Mouse (Mus musculus) megakaryocyte progenitor cell, adult 5-6 weeks (primary cell): ENCODE data around the gene Ldhc. TPM values are rescaled to one million over a fixed set of nuclear protein-coding genes. Genes with fewer than 3 reads are reported as not detected.

Source experiments
- ATAC-seq: replicated peaks from 2 replicates; pipeline ENCODE4 v1.8.0; 2016; ENCODE audit warnings: mild to moderate bottlenecking, moderate TSS enrichment, inconsistent platforms; ENCODE audit not compliant: poor library complexity
- total RNA-seq, 2 experiments: library from RNA; stranded (forward) in 1 of 2; stranded (reverse) in 1 of 2; fragments of 157-497, 149-512 nt in 1 of 2; fragments of 200-1000 nt in 1 of 2; gene quantifications; 2 replicates each; pipeline versions ENCODE4 v1.2.3 to v1.2.4; 2015 to 2017

The Ldhc gene
- total RNA-seq, 2 experiments from 2014 or later, result 0.44 TPM; not detected in 1

- ATAC-seq, result peak; percentile 87
Measured at GRCm38 (mm10) chr7:46895511-46895910, 34.5 kb downstream of the Ldhc start.

DNA sequence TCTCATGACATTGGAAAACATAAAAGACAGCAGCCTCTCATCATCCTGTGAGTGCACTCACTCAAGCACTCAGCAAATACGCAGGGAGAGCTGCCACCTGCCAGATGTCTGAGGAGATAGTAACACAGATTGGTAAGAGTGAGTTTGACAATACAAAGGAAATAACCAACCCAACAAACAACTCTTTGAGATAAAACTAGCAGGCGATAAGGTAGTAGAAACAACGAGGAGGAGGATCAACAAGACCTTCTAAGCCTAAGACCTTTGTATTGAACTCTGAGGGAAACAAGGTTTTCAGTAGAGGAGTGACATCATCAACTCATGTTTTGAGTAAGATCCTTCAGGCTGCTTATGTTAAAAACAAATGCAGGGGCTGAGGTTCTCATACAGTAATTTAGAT lies 38.3 kb downstream of the Ldhc start:
- no peak for ATAC-seq

GRCm38 (mm10) chr7:46911250-46911649 lies 50.2 kb downstream of the Ldhc start:
- peak; percentile 26; the same call in 1 of the 2 replicates for ATAC-seq

GRCm38 (mm10) chr7:46916376-46916775 lies 55.4 kb downstream of the Ldhc start:
- no peak for ATAC-seq

DNA sequence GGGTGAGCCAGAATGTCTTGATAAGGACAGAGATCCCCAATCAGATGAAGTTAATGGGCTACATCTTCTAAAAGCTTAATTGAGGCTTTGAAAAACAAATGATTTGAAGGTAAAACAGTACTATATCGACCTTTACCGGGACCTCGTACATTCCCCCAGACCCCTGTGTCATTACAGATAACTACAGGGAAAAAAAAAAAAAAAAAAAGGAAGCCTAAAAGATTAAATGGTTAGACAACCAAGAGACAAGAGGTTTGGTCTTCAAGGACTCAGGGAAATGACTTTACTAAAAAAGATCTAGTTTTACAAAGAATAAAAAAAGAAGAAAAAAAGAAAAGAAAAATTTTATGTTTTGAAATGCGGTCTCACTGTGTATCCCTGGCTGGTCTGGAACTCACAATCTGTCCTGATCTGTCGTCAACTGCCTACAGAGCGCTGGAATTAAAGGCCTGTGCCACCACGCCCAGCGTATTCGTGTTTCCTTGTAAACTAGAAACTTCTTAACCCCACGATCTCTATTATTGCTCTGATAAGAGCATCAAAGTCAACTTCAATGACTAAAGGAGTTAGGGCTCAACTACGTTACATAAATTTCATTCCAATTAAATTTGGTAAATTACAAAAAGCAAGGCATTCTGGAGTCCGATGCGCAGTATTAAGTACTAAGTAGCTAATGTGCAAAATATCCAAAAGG lies 57.8 kb downstream of the Ldhc start:
- peak; percentile 32; the same call in 1 of the 2 replicates for ATAC-seq

- ATAC-seq, result peak; percentile 90
Measured at GRCm38 (mm10) chr7:46919551-46920176, 58.7 kb downstream of the Ldhc start, which contains the start of gene Tsg101. Tsg101 (minus strand) TSS chr7:46919969.

DNA sequence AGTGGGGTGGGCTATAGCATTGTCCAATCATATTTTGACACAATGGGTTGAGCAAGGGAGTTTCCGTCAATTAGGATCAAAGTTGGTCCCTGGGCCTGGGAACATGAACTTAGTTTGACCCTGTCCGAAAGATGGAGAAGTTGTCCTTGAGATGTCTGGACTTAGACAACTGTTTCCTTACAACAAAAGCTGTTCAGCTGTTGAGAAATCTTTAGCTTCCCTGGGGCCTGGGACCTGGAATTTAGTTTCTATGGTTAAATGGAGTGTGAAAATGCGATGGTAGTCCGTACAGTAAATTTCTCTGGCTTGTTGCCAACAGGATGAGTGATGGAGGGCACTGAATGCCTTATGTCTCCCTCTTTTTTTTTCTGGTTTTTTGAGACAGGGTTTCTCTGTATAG lies 61.1 kb downstream of the Ldhc start:
- ATAC-seq, result no peak

Other genes starting within 250 kb of the Ldhc start
- gene Sergef, start 221.4 kb upstream of the Ldhc start, total RNA-seq (2015), result 4.0 and 6.6 TPM in 2 replicates
- 8.1 and 10.8 TPM in 2 replicates for gene Sergef, start 221.4 kb upstream of the Ldhc start, total RNA-seq (2017)
- not detected in 2 replicates for gene Tph1, start 188.7 kb upstream of the Ldhc start, total RNA-seq (2015)
- gene Tph1, start 188.7 kb upstream of the Ldhc start, total RNA-seq (2017), result not detected in 2 replicates
- 17.5 and 20.7 TPM in 2 replicates for gene Saal1, start 150.5 kb upstream of the Ldhc start, total RNA-seq (2015)
- 15.5 and 18.7 TPM in 2 replicates for gene Saal1, start 150.5 kb upstream of the Ldhc start, total RNA-seq (2017)
- 1.9 TPM in 1 of 2 replicates, not detected in the other for gene Saa3, start 145.5 kb upstream of the Ldhc start, total RNA-seq (2015)
- gene Saa3, start 145.5 kb upstream of the Ldhc start, total RNA-seq (2017), result 2.0 TPM in 1 of 2 replicates, not detected in the other
- gene Saa4, start 128.6 kb upstream of the Ldhc start, total RNA-seq (2015), result not detected in 2 replicates
- gene Saa4, start 128.6 kb upstream of the Ldhc start, total RNA-seq (2017), result not detected in 2 replicates
- gene Saa1, start 118.2 kb upstream of the Ldhc start, total RNA-seq (2015), result not detected in 2 replicates
- gene Saa1, start 118.2 kb upstream of the Ldhc start, total RNA-seq (2017), result not detected in 2 replicates
- not detected in 2 replicates for gene Saa2, start 109.4 kb upstream of the Ldhc start, total RNA-seq (2015)
- gene Saa2, start 109.4 kb upstream of the Ldhc start, total RNA-seq (2017), result not detected in 2 replicates
- 13.5 and 17.5 TPM in 2 replicates for gene Hps5, start 65.1 kb upstream of the Ldhc start, total RNA-seq (2015)
- 25.5 and 29.0 TPM in 2 replicates for gene Hps5, start 65.1 kb upstream of the Ldhc start, total RNA-seq (2017)
- 54.7 and 58.1 TPM in 2 replicates for gene Gtf2h1, start 65.1 kb upstream of the Ldhc start, total RNA-seq (2015)
- gene Gtf2h1, start 65.1 kb upstream of the Ldhc start, total RNA-seq (2017), result 82.4 and 105 TPM in 2 replicates
- 597 and 639 TPM in 2 replicates for gene Ldha, start 19.7 kb upstream of the Ldhc start, total RNA-seq (2015)
- 442 and 446 TPM in 2 replicates for gene Ldha, start 19.7 kb upstream of the Ldhc start, total RNA-seq (2017)
- 97.5 and 107 TPM in 2 replicates for gene Tsg101, start 58.8 kb downstream of the Ldhc start, total RNA-seq (2015)
- gene Tsg101, start 58.8 kb downstream of the Ldhc start, total RNA-seq (2017), result 40.1 and 43.1 TPM in 2 replicates
- gene Uevld, start 97.3 kb downstream of the Ldhc start, total RNA-seq (2015), result 15.5 and 19.6 TPM in 2 replicates
- gene Uevld, start 97.3 kb downstream of the Ldhc start, total RNA-seq (2017), result 11.1 and 11.9 TPM in 2 replicates
- not detected in 2 replicates for gene Gm9999, start 122.4 kb downstream of the Ldhc start, total RNA-seq (2015)
- gene Gm9999, start 122.4 kb downstream of the Ldhc start, total RNA-seq (2017), result not detected in 2 replicates
- 30.4 and 34.9 TPM in 2 replicates for gene Spty2d1, start 147.2 kb downstream of the Ldhc start, total RNA-seq (2015)
- 25.4 and 30.7 TPM in 2 replicates for gene Spty2d1, start 147.2 kb downstream of the Ldhc start, total RNA-seq (2017)
- 2.3 and 4.0 TPM in 2 replicates for gene Tmem86a, start 189.4 kb downstream of the Ldhc start, total RNA-seq (2015)
- gene Tmem86a, start 189.4 kb downstream of the Ldhc start, total RNA-seq (2017), result 1.4 and 2.2 TPM in 2 replicates